Mouse (Mus musculus) right cerebral cortex, postnatal 36 days (tissue): ENCODE results near the gene Vsir.
A peak's percentile ranks its signal among the peaks of the same experiment; 100 is the strongest.

Source experiments
- DNase-seq, 2 experiments: peaks; one replicate each; pipeline ENCODE4 v3.0.0; 2022; ENCODE audit warnings: low spot score in 2 of 2, mixed read lengths in 1 of 2

Gene Vsir

DNA sequence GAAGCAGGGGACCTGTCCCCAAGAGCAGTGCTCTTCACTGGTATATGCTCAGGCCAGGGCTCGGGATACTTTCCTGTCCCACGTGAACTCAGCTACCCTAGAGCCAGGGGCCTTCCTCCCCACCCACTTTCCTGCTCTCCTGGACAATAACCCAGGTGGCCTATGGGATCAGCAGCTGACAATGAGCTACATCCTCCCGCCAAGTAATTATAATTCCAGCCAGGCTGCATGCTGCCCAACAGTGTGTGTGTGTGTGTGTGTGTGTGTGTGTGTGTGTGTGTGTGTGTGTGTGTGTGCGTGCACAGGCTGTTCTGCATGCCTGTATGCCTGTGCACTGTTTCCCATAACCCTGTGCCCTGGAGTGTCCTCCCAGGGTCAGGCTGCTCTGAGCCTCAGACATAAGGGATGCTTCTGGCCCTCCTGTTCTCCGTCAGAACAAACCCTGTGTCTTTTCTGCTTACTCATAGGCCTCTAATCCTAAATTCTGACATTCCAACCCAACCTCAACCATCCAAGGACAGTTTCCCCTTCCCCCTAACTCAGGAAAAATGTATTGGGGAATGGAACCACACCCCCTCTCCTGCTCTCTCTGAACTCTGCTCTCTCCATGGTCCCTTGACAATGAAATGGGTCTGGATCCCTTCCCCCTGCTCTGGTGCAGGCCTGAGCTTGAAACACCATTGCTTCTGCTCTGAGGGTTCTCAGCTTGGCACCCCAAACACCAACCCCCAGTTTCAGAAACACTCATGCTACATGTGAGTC is 6.8 kb downstream of the Vsir start:
- no peak for DNase-seq

DNA sequence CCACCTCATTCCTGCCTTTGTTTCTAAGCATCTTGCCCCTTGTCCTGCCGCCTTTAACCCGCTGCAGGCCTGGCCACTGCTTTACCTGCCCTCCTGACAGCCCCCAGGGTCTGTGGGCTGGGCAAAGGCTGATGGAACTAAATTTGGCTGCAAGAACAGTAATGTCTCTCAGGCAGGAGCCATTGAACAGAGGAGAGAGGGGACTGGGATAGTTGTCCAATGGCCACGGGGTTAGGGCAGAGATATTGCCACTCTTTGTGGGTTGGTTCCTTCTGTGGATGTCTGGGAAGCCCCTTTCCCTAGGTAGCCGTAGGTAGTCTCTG is 7.3 kb downstream of the Vsir start:
- DNase-seq: no peak

DNA sequence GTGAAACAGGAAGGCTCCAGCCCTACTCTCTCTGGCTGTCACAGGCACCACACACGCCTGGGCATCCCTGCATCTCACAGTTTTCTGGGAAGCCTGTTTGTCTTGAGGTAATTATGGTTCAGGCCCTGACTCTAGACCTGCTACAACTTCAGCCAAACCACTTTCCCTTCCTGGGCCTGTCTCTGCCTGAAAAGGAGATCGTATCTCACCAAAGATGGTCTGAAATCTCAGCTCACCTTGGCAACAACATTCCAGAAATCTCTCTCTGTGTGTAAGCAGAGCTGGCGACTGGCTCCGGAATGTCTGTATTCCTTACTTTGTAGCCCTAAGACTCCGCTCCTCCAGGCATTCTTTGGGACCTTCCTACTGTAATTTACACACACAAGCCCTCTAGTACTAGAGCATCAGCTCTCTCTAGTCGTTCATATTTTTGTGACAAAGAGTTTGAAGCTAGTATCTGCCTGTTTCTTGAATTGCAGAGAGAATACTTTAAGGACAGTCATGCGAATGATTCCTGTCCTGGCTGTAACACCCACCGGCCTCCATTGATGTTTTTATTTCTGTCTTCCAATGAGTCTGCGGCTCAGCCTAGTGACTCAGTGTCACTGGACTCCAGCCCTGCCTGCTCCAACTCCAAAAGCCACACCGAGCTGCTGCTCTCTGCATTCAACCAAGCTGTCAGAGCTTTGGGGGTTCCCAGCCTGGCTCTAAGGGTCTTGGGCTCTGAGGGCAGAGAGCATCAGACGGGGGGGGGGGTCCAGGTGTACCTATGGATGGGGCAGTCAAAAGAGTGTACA is 8.4 kb downstream of the Vsir start:
- no peak for DNase-seq

DNA sequence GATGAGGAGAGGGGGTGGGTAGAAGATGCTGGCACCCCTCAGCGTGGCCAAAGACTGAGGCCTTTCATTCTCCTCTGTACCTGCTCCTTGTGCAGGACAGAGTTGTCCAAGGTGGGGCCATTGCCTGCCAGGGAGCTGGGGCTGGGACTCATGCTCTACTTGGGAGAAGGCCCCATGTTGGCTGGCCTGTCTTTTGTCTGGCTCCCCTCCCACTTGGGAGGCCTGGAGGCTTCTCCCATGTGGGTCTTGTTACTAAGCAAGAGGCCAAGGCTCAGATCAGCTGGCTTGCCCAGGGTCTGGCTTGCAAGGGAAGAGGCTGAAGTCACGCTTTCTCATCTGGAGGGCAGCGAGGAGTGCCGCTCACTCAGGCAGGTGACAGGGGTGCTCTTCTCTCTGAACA is 10.8 kb downstream of the Vsir start:
- DNase-seq: no peak

GRCm38 (mm10) chr10:60357901-60358300 is 11.2 kb downstream of the Vsir start:
- no peak for DNase-seq

- no peak for DNase-seq
These were observed 12.1 kb downstream of the Vsir start for GRCm38 (mm10) chr10:60358776-60359175.

DNA sequence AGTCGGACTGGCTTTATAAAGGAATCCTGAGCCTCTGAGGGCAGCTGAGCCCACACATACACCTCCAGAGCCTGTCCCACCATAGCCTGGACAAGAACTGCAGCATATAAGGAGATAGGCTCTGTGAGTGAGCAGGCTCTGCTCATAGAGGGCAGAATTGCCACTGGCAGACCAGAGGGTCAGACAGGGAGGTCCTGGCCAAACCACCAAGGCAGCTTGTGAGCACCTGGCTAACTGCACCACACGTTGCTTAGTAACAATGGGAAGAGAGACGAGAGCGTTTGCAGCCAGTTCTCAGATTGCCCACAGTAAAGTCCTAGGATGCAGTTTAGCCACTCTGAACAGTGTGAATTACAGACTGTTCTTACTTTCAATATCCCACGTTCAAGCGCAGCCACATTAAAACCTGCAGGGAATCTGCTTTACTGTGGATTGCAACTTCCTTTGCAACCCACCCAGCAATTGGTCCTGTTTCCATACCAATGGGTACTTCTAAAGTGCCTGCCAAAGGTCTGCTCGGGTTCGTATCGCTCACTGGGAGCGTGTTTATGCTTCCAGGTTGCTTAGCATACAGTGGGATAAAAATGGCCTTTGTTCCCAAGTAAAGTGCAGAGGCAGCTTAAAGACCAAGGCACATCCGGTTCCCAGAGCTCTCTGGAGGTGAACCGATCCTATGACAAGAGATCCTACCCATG is 15.1 kb downstream of the Vsir start:
- no peak for DNase-seq

- DNase-seq: no peak
These were observed 15.6 kb downstream of the Vsir start for GRCm38 (mm10) chr10:60362310-60362628.

- no peak for DNase-seq
These were observed 16.8 kb downstream of the Vsir start for GRCm38 (mm10) chr10:60363426-60363825.

- no peak for DNase-seq
These were observed 20.5 kb downstream of the Vsir start for GRCm38 (mm10) chr10:60367145-60367544.

DNA sequence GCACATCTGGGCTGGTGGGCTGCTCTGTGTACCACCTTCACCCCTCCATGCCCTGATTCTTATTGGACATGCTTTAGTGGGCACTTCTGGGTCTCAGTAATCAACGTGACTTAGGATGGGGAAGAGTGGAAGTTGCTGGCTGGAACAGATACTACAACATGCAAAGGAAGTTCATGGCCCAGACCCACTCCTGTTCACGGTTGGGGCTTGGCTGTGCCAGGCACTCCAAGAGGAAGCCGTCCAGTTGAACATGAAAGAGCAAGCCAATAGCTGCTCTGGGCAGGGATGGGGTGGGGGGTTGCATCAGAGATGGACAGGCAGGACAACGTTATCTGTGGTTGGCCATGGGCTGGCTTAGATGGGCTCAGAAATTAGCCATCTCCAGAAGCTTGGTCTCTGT is 21.3 kb downstream of the Vsir start:
- no peak for DNase-seq

DNA sequence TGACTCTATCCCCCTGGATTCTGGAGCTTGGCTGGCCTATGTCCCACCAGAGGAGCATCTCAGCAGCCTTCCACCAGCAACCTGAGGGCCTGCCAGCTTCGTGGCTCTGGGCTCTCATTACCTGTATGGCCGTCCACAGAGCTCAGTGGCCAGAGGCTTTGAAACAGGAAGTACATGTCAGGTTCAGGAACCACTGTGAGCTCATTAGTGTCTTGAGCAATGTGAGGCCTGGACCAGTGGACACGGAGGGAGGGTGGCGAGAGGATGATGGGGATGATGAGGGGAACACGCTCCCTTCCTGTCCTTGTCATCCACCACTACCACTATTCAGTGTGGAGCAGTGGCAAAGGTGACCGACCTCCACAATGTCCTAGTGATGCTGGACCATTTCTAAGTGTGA is 22.8 kb downstream of the Vsir start:
- DNase-seq: no peak

DNA sequence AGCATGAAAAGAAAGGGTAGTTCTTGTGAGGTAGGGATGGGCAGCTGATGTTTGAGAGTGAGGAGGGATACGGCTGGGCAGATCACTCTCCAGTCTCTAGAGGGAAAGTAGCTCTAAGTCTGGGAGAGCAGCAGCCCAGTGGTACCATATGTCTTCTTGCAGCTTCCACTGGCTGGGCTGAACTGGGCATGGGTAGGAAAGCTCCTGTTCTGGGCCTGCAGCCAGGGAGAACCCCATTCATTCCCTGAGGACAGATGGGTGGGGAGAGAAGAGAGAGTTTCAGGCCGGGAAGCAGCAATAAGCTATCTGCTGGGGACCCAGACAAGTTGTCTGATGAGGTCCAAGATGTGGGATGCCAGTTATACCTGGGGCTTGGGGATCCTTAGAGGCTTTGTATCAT is 23.4 kb downstream of the Vsir start:
- DNase-seq: peak in 1 of 2 experiments; percentile 28

DNA sequence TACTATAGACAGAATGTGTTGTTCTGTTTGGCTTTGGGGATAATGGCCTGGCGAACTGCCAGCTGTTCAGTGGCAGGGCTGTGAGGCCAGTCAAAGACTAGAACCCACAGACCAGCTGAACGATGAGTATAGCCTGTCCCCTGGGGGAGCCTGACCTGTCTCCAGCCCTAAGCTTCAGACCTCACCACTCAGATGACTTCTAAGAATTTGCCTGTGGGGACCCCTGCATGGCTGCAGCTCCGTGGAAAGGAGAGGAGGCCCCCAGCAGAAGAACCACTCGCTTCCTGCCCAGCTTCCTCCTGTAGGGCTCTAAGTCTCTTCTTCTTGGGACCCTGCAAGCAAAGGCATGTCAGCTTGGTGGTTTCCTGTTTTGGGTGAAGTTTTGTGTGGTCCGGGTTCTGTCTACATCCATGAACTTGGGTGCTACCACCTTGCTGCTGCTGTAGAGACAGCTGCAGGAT is 24.0 kb downstream of the Vsir start:
- DNase-seq: no peak

DNA sequence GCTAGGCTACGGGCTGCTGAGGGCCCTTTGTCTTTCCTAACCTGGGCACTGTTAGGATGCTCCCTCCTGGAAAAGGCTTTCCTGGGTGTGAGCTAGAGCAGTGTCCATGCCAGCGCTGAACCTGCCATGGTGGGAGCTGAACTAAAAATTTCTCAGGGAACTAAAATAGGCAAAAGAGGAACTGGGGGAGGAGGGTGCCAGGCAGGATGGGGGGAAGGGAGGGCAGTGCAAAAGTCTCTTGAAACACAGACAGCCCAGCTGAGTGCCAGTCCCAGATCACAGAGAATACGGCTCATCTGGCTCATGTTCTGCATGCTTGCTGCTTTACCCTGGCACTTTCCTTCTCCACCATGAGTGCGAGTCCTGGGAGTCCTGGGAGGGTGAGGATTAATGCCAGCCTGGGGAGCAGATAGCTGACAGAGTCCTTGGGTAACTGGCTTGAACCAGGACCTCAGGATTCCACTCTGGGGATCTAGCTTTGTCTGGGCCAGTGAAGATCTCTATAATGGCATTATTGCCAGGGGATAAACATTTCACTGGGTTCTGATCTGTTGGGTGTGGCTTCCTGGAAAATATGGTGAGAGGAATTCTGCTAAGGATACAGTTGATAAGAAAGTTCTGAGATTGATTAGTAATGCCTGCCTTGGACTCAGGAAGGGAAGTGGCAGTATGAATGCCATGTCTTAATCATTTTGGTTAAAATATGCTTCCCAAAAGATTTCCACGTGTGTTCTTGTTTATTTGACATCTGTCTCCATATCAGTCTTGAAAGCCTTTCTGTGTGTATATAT is 25.1 kb downstream of the Vsir start:
- no peak for DNase-seq

GRCm38 (mm10) chr10:60373543-60373936 is 26.9 kb downstream of the Vsir start:
- DNase-seq: no peak

- DNase-seq: no peak
These were observed 27.4 kb downstream of the Vsir start for GRCm38 (mm10) chr10:60373937-60374578.

- DNase-seq: no peak
These were observed 30.1 kb downstream of the Vsir start for GRCm38 (mm10) chr10:60376704-60377103.

GRCm38 (mm10) chr10:60379419-60379957 is 32.8 kb downstream of the Vsir start:
- DNase-seq: no peak

DNA sequence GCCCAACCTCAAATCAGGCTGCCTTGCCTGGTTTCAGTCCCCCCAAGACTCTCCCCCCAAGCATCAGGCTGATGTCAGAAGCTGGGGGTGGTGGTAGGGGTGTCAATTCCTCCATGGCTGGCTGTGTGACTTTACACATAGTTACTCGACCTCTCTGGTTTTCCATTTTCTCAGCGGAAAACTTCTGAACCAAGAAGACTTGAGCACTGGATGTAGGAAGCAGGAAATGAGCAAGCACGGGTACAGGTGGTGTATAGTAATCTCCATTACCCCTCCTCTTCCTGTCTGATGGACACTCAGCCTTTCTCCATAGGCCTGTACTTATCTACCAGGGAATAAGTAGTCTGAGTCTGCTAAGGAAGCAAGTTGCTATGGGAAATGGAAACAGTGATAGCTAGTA is 33.6 kb downstream of the Vsir start:
- no peak for DNase-seq
